Mouse (Mus musculus): Measurements from ENCODE around the gene Exoc4.

- TF ChIP-seq CTCF (conservative IDR thresholded peaks at IDR 0.05 in 1 of 2, IDR thresholded peaks at IDR 0.05 in 1 of 2; ENCODE audit: low read depth in 2 of 2, low read length in 2 of 2) (no peak), USF2 (conservative IDR thresholded peaks at IDR 0.05; ENCODE audit: low read depth, low read length) (no peak), KAT2A (IDR thresholded peaks at IDR 0.05; ENCODE audit: insufficient replicate concordance, low read length) (no peak), POLR2A (IDR thresholded peaks at IDR 0.05; ENCODE audit: low read depth, low read length) (no peak), TBP (conservative IDR thresholded peaks at IDR 0.05; ENCODE audit: low read depth, low read length) (no peak), TCF12 (IDR thresholded peaks at IDR 0.05; ENCODE audit: low read depth, low read length) (no peak), CHD2 (IDR thresholded peaks at IDR 0.05; ENCODE audit: low read length) (no peak), EP300 (IDR thresholded peaks at IDR 0.05; ENCODE audit: low read length) (no peak), NRF1 (IDR thresholded peaks at IDR 0.05; ENCODE audit: low read depth, low read length) (no peak), USF1 (IDR thresholded peaks at IDR 0.05; ENCODE audit: low read depth, low read length) (no peak), ZC3H11A (IDR thresholded peaks at IDR 0.05; ENCODE audit: low read depth, low read length) (no peak), JUN (IDR thresholded peaks at IDR 0.05; ENCODE audit: insufficient read depth, low read depth, low read length) (no peak)
These were observed 8.3 kb downstream of the Exoc4 start for GRCm38 (mm10) chr6:33257076-33257789.
